Mouse (Mus musculus): ENCODE results near the gene Slc6a2. TPM values are rescaled to one million over a fixed set of nuclear protein-coding genes. Genes with fewer than 3 reads are reported as not detected.
A peak's percentile ranks its signal among the peaks of the same experiment; 100 is the strongest.

The Slc6a2 gene
- total RNA-seq, 2 experiments from 2014 or later = 0.11 to 0.34 TPM

DNA sequence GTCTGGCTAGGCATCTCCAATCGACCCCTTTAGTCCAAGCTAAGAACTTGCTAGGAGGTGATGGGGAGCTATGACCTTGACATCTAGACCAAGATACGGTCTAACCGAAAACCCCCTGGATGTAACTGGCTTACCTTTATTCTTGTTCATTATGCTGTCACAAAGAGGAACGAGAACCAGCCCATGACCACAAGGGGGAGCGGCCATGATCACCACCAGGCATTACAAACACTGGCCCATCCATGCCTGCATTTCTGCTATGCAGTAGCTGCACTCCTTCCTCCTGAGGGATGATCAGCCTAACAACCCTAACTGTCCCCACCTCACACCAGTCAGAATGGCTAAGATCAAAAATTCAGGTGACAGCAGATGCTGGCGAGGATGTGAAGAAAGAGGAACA, 52.3 kb downstream of the Slc6a2 start:
- no peak for DNase-seq (ENCODE audit: low spot score in 2 of 2)
- intact Hi-C loops (cut with DNase I) = loop anchor here (10.0 kb wide), 1 partner anchor 133 kb away; no protein-coding TSS in a partner anchor

DNA sequence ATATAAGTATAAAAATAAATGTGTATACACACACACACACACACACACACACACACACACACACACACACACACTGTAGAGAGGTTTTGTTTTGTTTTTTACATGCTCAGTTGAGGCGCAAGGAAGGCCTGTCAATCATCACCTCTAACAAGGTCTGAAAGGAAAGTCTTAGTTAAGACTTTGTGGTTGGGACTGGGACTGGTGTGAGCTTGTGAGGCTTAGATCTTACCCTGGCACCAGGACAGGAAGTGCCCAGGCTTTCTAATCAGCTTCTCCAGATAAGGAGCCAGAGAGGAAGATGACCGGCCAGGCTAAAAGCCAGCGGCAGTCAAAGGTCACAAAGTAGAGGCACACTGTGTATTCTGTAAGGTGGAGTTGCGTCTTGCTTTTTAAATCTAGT, 54.4 kb downstream of the Slc6a2 start:
- DNase-seq (ENCODE audit: low spot score in 2 of 2) = no peak
- intact Hi-C loops (cut with DNase I) = loop anchor here (10.0 kb wide), 1 partner anchor 131 kb away; no protein-coding TSS in a partner anchor

DNA sequence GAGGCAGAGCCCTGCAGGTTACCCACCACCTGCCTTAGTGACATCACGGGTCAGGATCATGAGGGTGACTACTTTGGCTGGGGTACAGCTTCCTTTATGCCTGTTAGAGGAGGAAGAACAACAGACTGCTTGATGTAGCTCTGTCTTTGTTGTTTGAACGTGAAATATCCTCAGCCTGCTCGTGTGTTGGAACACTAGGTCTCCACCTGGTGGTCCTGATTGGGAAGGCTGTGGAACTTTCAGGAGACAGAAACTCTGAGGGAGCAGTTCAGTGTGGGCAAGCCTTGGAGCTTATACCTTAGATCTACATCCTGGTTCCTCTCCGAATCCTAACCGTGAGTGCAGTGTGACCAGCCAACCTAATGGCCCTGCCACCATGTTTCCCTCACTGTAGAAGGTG, 61.9 kb downstream of the Slc6a2 start:
- DNase-seq (ENCODE audit: low spot score in 2 of 2) = no peak
- intact Hi-C loops (cut with DNase I) = no loop called here

DNA sequence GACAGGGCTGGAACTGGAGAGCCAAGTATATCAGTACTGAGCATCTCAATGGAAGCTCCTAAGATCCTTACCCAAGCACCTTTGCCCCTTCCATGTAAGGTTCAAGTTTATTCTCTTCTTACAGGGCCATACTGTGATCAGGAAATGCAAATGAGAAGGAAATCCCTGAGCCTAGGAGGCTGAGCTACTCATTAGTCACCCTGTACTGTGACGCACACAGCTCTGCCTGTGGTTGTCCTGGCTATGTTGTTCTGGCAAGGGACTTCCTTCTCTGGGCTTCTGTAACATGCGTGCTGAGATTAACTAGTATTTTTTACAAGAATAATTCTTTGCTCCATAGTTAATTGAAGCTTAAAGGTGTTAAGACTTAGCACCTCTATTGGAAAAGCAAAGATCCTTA, 70.8 kb downstream of the Slc6a2 start:
- DNase-seq (ENCODE audit: low spot score in 2 of 2) = no peak
- intact Hi-C loops (cut with DNase I) = no loop called here

DNA sequence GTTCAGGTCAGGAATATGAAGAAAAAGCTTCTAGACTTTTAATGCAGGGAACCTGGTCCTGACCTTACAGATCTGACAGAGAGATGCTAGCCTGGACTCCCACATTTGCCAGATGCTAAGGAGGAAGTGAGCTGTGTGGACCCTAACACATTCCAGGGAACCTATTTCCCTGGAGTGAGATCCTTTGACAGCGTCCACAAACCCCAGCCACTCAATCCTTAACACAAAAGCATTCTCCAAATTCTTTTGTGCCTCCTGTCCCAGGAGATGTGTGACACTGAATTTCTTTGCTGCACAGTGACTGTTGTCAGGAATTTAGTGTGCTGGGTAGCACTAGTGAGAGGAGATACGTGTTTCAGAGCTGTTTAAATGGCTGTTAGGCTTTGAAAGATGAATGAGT, 79.0 kb downstream of the Slc6a2 start:
- intact Hi-C loops (cut with DNase I) = no loop called here
- no peak for DNase-seq (ENCODE audit: low spot score in 2 of 2)

DNA sequence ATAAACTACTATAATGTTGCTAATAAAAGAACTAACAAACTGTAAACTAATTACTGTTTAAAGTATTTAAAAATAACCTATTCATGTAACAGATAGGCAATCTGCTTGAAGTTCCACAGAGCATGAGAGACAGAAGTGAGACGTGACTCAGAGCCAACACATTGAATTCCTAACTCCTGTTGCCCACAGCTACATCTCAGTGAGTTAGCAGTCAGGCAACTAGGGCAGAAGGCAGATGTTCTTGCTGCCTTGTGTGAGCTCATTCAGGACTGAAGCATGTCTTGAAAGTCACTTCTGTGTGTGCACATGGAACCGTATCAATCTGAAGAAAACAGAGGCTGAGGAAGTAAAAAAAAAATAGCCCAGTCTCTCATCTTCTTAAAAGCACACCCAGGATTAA, 80.4 kb downstream of the Slc6a2 start:
- DNase-seq (ENCODE audit: low spot score in 2 of 2) = peak; percentile 25 to 61
- intact Hi-C loops (cut with DNase I) = no loop called here

DNA sequence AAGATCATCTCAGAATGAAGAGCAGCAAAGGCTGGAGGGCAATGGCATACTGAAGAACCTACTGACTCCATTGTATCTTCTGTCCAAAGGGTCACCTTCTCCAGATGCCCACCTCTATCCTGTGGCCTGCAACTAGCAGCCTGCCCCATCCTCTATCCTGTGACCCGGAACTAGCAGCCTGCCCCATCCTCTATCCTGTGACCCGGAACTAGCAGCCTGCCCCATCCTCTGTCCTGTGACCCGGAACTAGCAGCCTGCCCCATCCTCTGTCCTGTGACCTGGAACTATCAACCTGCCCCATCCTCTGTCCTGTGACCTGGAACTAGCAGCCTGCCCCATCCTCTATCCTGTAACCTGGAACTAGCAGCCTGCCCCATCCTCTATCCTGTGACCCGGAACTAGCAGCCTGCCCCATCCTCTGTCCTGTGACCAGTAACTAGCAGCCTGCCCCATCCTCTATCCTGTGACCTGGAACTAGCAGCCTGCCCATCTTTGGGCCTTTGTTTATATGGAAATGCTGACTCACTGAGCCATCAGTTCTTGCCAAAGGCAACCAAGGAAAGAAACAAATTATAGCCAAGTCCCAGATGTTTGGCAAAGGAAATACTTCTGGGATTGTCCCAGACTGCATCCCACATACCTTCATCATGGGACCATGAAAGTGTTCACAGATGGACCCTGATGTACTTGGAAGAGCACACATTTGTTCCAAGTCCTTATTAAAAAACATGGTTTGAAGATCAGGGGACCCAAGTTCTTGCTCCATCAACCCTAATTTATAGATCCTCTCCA, 81.1 kb downstream of the Slc6a2 start:
- no peak for DNase-seq (ENCODE audit: low spot score in 2 of 2)
- intact Hi-C loops (cut with DNase I) = no loop called here

DNA sequence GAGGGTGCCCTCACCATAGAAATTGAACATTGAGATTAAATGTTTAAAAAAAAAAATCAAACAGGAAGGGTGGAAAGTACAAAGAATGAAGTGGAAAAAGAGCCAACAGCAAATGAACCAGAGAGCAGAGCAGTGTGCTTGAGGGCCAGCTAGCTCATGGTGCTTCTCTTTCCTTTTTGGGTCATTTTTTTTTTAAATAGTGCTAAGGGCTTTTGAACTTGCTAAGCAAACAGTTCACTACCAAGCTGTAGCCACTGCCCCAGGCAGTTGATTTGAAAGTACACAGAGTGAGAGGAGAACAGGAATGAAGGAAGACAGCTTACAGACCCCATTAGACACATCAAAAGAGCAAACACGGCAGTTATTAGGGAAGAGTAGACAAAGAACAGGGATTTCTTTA, 83.2 kb downstream of the Slc6a2 start:
- intact Hi-C loops (cut with DNase I) = no loop called here
- no peak for DNase-seq (ENCODE audit: low spot score in 2 of 2)

DNA sequence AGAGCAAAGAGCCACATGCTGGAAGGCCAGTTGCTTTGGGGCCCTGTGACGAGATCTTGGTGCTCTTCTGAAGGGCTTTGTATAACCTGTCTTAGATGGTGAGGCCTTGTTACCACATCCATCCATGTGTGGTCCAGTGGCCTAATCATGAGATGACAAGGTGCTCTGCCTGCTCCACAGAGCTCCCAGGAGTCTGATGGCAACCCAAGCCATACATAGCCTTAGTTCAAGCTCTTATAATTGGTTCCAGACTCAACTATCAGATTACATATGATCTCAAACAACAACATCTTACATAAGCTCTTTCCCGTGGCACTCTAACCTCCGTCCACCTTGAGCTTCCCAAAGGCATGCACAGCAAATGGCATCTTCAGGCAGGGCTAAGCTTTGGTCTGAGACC, 88.2 kb downstream of the Slc6a2 start, which contains the start of gene Ces1a:
Gene Ces1a, minus strand, starts transcription at position 101 of the 400 bp plus-strand sequence.
- DNase-seq (ENCODE audit: low spot score in 2 of 2) = no peak
- intact Hi-C loops (cut with DNase I) = no loop called here

DNA sequence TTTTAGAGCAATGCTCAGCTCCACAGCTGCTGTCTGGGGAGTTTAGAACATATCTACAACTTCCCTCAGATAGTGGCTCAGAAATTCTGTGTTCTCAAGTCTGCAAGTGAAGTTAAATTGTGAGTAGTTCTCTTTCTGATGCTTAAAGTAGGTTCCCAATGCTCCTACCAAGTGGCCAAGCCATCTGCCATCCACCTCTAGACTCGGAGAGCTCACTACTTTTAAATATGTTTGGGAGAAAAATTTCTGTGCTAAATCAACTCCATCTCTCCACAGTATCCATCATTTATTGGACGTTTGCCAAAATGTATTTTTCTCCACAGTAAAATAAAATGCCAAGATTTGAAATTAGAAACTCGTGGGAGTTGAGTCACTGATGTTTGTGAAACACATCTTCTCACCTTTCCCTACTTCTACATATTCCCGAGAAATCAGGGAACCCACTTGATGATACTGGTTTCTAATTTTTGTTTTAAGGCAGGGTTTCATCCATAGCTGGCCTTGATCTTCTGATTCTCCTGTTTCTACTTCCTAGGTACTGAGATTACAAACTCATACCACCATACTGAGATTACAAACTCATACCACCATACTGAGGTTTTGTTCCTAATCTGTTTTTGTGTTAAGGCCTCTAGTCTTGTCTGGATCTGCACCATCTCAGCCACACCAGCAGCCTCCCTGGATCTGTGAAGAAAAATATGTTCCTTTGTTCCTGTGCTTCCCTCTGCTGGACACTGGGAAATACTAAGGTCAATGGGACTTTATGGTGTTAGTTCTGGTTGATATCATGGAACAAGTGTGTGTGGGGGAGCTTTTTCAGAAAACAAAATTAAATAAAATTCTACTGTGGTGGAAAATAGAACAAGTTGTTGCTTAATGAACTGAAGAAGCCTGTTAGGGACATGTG, 88.9 kb downstream of the Slc6a2 start:
- DNase-seq (ENCODE audit: low spot score in 2 of 2) = peak; percentile 38 to 59
- intact Hi-C loops (cut with DNase I) = no loop called here

Small RNA genes lying within 50 kb of the gene (microRNA-seq; reads per million reads assigned to microRNA genes)
- gene Gm22151 = 0 reads per million in 2 experiments

Other genes with a start within 250 kb of the Slc6a2 start
- 1 to 10 TPM; 5.8 to 6.2 TPM for gene Mmp2, start 132.8 kb upstream of the Slc6a2 start, total RNA-seq (2021)
- gene Lpcat2, start 104.7 kb upstream of the Slc6a2 start, total RNA-seq (2021) = 10 to 100 TPM in 1 of 2 experiments, 1 to 10 TPM in 1; 8.3 to 11.1 TPM
- gene Capns2, start 58.7 kb upstream of the Slc6a2 start, total RNA-seq (2021) = 1 to 10 TPM in 1 of 2 experiments, under 1 TPM in 1; 0.91 to 1.3 TPM
- under 1 TPM in 1 of 2 experiments, not detected in 1; 0.17 TPM for gene Ces1a, start 88.1 kb downstream of the Slc6a2 start, total RNA-seq (2021)
- gene Ces1b, start 119.9 kb downstream of the Slc6a2 start, total RNA-seq (2021) = not detected
- gene Ces1c, start 171.2 kb downstream of the Slc6a2 start, total RNA-seq (2021) = not detected
- gene Ces1d, start 237.8 kb downstream of the Slc6a2 start, total RNA-seq (2021) = not detected